Mouse (Mus musculus) small intestine, adult 2 months (tissue): ENCODE measurements around the gene Rab4a.

Experiments used
- CTCF ChIP-seq: fragments of 200-500 bp; IDR thresholded peaks from 2 replicates; pipeline ENCODE4 v1.5.1; 2012; ENCODE audit warnings: low read depth, mild to moderate bottlenecking, control low read depth, inconsistent platforms, low read length, moderate library complexity, mixed read lengths; ENCODE audit not compliant: insufficient replicate concordance, insufficient read length; ENCODE audit errors: extremely low read depth
- POLR2A ChIP-seq: fragments of 200-500 bp; IDR thresholded peaks from 2 replicates; pipeline ENCODE4 v1.6.1; 2012; ENCODE audit warnings: low read depth, mild to moderate bottlenecking, control low read depth, inconsistent platforms, low read length, moderate library complexity

DNA sequence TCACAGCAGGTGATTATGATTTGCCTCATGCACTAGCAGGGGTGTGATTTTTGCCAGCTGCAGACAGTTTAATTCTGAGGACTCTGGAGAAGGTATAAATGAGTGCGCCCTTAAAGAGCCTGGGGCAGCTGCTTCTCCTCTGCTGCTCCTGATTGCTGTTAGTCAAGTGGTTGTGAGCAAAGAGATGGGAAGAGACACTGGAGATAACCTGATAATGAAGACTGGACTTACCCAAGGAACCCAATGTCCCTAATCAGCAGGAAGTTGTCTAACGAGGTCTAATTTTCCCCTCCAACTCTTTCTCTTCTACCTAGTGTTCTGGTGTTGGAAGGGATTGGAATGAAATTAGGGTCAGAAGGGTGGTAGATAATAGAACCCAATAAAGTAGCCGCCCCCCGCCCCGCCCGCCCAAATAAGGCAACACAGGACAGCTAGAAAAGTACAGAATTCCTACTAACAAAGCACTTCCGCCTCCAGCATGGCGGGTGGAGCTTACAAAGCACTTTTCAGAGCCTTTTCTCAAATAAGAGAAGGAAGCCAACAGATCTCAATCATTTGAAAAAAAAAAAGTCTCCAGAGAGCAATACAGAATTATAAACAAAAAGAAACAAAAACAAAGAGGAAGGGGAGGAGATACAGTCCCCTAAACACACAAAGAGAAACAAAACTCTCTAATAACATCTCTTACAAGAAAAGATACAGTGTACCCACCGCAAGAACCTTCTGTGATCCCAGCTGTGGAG is 49.1 kb downstream of the Rab4a start:
- TF ChIP-seq CTCF: no peak
- TF ChIP-seq POLR2A: no peak
